Mouse (Mus musculus) spleen, adult 2 months (tissue): ENCODE results near the gene Fam228b.

Experiments used
- CTCF ChIP-seq: fragments of 200-500 bp; IDR thresholded peaks from 2 replicates; pipeline ENCODE4 v1.5.1; 2011; ENCODE audit warnings: mild to moderate bottlenecking, inconsistent platforms; ENCODE audit not compliant: insufficient read depth, insufficient read length, insufficient replicate concordance; ENCODE audit errors: extremely low read depth
- POLR2A ChIP-seq: fragments of 200-500 bp; IDR thresholded peaks from 2 replicates; pipeline ENCODE4 v1.6.1; 2011; ENCODE audit warnings: low read depth, low read length, inconsistent platforms

- TF ChIP-seq POLR2A (no peak), CTCF (no peak)
Measured at GRCm38 (mm10) chr12:4777734-4778133, 8.7 kb upstream of the Fam228b start.
